Mouse (Mus musculus) liver, embryonic 14.5 days (tissue): ENCODE data around the gene Muc20.

Experiments
- CTCF ChIP-seq: IDR thresholded peaks from 2 replicates; pipeline ENCODE4 v1.5.1; 2016; ENCODE audit warnings: antibody characterized with exemption, low read depth, control low read depth
- EP300 ChIP-seq: IDR thresholded peaks from 2 replicates; pipeline ENCODE4 v1.6.1; 2016; ENCODE audit warnings: antibody characterized with exemption, low read depth

GRCm38 (mm10) chr16:32824061-32824460, 26.8 kb upstream of the Muc20 start:
- TF ChIP-seq EP300 (no peak), CTCF (no peak)
